Mouse (Mus musculus) midbrain, embryonic 11.5 days (tissue): ENCODE measurements at regions not wholly inside any gene's neighbourhood (a gene's known extent, or its start where the extent isn't known, plus 50 kb on each side); places are given as distances from the start of the nearest gene placed in this dataset.

Experiments
- ATAC-seq: fragments of 200-750 bp; cut with Nextera tagmentation; 2 replicates; pipeline ENCODE4 v1.8.0; 2017; ENCODE audit warnings: moderate TSS enrichment, moderate library complexity; ENCODE audit not compliant: low FRiP score
- DNase-seq: peaks from one replicate; pipeline ENCODE4 v3.0.0; 2015; ENCODE audit warnings: low spot score; ENCODE audit errors: missing footprints
- H3K27ac ChIP-seq: fragments of 300-500 bp; sonication (generic); 2 replicates; pipeline ENCODE4 v1.5.1; 2014; ENCODE audit warnings: low read depth, low read length
- H3K27me3 ChIP-seq: fragments of 300-500 bp; sonication (generic); 2 replicates; pipeline ENCODE4 v1.6.1; 2014; ENCODE audit warnings: mild to moderate bottlenecking, low read length, moderate library complexity, mixed read lengths; ENCODE audit not compliant: control insufficient read depth, insufficient read depth
- H3K36me3 ChIP-seq: fragments of 300-500 bp; sonication (generic); 2 replicates; pipeline ENCODE4 v1.6.1; 2014; ENCODE audit warnings: mild to moderate bottlenecking, low read length, moderate library complexity, mixed read lengths; ENCODE audit not compliant: control insufficient read depth, insufficient read depth
- H3K4me1 ChIP-seq: fragments of 300-500 bp; sonication (generic); 2 replicates; pipeline ENCODE4 v1.6.1; 2014; ENCODE audit warnings: low read length; ENCODE audit not compliant: control insufficient read depth, insufficient read depth
- H3K4me2 ChIP-seq: fragments of 300-500 bp; sonication (generic); 2 replicates; pipeline ENCODE4 v1.6.1; 2014; ENCODE audit warnings: mild to moderate bottlenecking, moderate library complexity
- H3K4me3 ChIP-seq: fragments of 300-500 bp; sonication (generic); 2 replicates; pipeline ENCODE4 v1.5.1; 2014; ENCODE audit warnings: low read depth, low read length
- H3K9ac ChIP-seq: fragments of 300-500 bp; sonication (generic); 2 replicates; pipeline ENCODE4 v1.6.1; 2014; ENCODE audit warnings: low read length
- H3K9me3 ChIP-seq: fragments of 300-500 bp; sonication (generic); 2 replicates; pipeline ENCODE4 v1.6.1; 2016; ENCODE audit warnings: low read length; ENCODE audit not compliant: control insufficient read depth
- WGBS: fragments of 180-500 bp; shearing (Covaris S2); extraction: QIAGEN DNeasy Blood & Tissue Kit; methylation state at CpG from one replicate; pipeline ENCODE4 v1.1.7; 2014; 5-methylcytosine and 5-hydroxymethylcytosine counted together

DNA sequence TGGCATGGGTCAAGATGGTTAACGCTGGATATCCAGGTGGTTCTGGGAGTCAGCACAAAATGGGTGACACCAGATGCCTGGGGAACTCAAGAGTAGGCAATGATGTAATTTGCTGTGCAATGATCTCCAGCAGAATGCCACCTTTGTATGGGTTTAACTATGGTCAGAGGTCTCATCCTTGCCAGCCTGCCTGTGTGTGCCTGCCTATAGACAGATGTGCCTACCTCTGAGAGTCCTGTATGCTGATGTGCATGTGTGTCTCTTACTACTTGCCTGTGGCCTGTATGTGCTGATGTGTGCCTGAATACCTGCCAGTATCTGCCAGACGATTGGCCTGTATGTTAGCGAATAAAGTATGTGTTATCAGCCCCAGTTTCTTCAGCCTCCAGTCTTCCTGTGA, 138.6 kb upstream of the Palmd start:
- Histone ChIP-seq H3K27ac (no peak overlapping the region), H3K4me1 (no peaks in the 10 kb centered on the region), H3K9ac (no peak overlapping the region), H3K4me3 (no peak overlapping the region), H3K9me3 (no peaks in the 10 kb centered on the region), H3K4me2 (no peak overlapping the region), H3K36me3 (no peaks in the 10 kb centered on the region), H3K27me3 (no peaks in the 10 kb centered on the region)
- DNase-seq (no peak), ATAC-seq (no peak)
- 89% methylated on average over 3 of the region's 3 CpGs for WGBS

DNA sequence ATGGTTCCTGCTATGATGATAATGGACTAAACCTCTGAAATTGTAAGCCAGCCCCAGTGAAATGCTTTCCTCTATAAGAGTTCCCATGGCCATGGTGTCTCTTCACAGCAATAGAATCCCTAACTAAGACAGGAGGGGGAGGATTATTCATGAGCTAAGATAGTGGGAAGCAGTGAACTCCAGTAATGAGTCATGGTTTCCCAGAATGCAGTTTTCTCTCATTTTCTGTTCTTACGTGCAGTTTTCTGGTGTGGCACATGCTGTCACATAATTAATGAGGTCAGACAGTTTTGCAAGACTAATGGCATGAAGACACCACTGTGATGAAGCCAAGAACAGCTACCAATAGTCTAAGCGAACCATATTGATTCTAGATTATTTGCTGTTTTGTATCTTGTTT, 118.9 kb upstream of the Palmd start:
- Histone ChIP-seq H3K27me3 (no peaks in the 10 kb centered on the region), H3K4me2 (no peak overlapping the region), H3K9me3 (no peaks in the 10 kb centered on the region), H3K4me1 (no peaks in the 10 kb centered on the region), H3K9ac (no peak overlapping the region), H3K4me3 (no peak overlapping the region), H3K36me3 (no peaks in the 10 kb centered on the region), H3K27ac (no peak overlapping the region)
- no peak for ATAC-seq
- DNase-seq: no peak
- WGBS: 85% methylated on average over 2 of the region's 2 CpGs

DNA sequence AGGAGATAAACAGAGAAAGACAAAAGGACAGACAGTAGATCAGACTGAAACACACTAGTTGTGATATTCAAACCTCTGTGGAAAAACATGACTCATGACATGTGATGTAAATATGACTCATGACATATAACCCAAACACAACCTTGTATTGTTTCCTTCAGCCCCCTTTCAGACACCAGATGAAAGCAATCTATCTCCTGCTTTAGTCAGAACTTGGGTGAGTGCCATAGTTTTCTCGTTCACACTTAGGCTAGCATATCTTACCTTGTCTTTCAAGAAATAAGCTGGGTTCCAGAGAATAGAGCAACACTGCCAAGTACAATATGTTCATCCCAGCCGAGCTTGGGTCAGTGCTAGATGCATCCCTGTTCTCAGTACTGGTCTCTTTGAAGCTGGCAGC, 107.9 kb upstream of the Palmd start:
- Histone ChIP-seq H3K36me3 (no peaks in the 10 kb centered on the region), H3K4me1 (no peaks in the 10 kb centered on the region), H3K9ac (no peak overlapping the region), H3K9me3 (no peaks in the 10 kb centered on the region), H3K4me2 (no peak overlapping the region), H3K4me3 (no peak overlapping the region), H3K27ac (no peak overlapping the region), H3K27me3 (no peaks in the 10 kb centered on the region)
- WGBS: 81% methylated on average over 2 of the region's 2 CpGs
- DNase-seq (no peak), ATAC-seq (no peak)

DNA sequence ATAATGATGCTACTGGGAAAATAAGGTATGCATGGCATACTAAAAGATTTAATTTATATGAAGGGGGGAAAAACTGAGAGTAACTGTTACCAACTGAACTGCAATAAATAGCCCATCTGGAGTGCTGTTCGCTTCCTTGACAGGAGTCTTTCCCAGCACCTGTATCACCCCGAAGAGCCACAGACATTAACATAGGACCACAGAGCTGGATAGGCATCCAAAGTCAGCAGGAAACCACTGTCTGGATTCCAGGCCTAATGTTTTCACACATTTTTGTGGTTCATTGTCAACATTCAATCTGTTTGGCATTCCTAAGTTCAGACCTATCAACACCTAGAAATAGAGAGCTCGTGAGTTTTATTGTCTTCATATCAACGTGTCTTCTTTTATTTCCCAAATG, 104.6 kb upstream of the Palmd start:
- no peak for ATAC-seq
- Histone ChIP-seq H3K27me3 (no peaks in the 10 kb centered on the region), H3K4me3 (no peak overlapping the region), H3K4me2 (no peak overlapping the region), H3K36me3 (no peaks in the 10 kb centered on the region), H3K4me1 (no peaks in the 10 kb centered on the region), H3K9me3 (no peaks in the 10 kb centered on the region), H3K27ac (no peak overlapping the region), H3K9ac (no peak overlapping the region)
- WGBS: 83% methylated on average over 4 of the region's 4 CpGs
- DNase-seq: no peak

DNA sequence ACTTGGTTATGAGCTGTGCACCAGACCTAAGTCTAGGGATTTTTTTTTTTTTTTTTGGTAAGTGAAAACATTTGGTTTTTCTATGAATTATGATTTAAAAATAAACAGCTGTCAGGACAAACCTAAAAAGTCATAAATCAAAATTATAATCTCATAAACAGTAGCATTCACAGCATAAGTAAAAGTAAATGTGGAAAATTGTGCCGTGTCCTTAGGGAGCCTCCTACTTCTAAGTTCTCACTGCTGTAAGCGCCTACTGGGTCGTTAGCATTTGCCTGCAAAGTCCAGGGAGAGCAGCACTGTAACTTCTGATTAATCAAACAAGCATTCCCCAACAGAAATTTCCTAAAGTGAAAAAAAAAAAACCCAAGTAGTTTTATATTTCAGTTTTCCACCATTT, 104.2 kb upstream of the Palmd start:
- Histone ChIP-seq H3K27me3 (no peaks in the 10 kb centered on the region), H3K27ac (no peak overlapping the region), H3K4me3 (no peak overlapping the region), H3K9me3 (no peaks in the 10 kb centered on the region), H3K4me2 (no peak overlapping the region), H3K4me1 (no peaks in the 10 kb centered on the region), H3K36me3 (no peaks in the 10 kb centered on the region), H3K9ac (no peak overlapping the region)
- 85% methylated on average over 3 of the region's 3 CpGs for WGBS
- ATAC-seq: no peak
- no peak for DNase-seq

DNA sequence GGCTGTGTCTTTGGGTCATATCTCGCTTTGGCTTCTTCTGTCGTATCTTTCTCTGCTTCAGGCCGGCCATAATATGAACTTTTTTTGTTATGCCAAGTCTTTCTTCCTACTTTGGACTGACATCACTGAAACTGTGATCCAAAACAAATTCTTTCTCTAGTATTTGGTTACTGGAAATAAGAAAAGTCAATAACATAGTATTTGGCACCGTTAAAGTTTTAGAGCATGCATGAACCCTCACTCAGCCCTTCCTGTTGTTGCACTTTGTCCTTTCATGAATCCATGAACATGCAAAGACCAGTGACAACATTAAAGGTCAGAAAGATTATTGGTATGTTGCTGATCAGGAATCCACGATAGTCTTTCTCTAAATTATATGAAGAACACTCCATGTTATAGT, 103.1 kb upstream of the Palmd start:
- WGBS: 91% methylated on average over 5 of the region's 5 CpGs
- ATAC-seq: no peak
- H3K9ac ChIP-seq: no peak overlapping the region
- no peak overlapping the region for H3K4me3 ChIP-seq
- no peaks in the 10 kb centered on the region for H3K4me1 ChIP-seq
- no peak overlapping the region for H3K27ac ChIP-seq
- H3K9me3 ChIP-seq: no peaks in the 10 kb centered on the region
- H3K27me3 ChIP-seq: no peaks in the 10 kb centered on the region
- H3K36me3 ChIP-seq: no peaks in the 10 kb centered on the region
- no peak overlapping the region for H3K4me2 ChIP-seq
- DNase-seq: no peak

DNA sequence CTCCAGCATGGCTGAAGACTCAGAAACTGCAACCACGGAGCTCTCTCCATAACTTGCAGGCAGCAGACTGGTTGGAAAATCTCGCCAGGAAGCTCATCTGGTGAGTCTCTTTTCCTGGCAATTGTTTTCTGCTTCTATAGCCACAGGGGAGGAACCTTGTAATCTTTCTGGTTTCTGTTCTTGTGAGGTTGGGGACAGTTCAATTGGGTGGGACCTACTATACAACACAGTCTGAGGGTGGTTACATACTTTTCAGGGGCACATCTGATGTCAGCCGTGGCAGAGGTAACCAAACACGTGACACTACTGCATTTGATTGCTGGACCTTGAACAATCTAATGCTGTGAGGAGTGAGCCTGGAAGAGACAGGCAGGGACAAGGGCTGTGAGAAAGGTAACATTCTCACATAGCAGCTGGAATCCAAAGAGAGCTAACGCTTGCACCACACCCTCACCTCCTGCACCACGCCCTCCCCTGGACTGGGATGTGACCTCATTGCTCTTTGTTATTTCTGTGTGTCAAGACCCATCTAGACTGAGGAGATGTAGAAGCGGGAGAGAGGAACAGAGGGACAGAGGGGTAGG, 98.8 kb upstream of the Palmd start:
- H3K27me3 ChIP-seq: no peaks in the 10 kb centered on the region
- ATAC-seq (no peak), DNase-seq (no peak)
- H3K4me1 ChIP-seq: no peaks in the 10 kb centered on the region
- H3K9ac ChIP-seq: no peak overlapping the region
- no peak overlapping the region for H3K4me2 ChIP-seq
- H3K36me3 ChIP-seq: no peaks in the 10 kb centered on the region
- WGBS: 84% methylated on average over 7 of the region's 7 CpGs
- no peak overlapping the region for H3K27ac ChIP-seq
- no peaks in the 10 kb centered on the region for H3K9me3 ChIP-seq
- no peak overlapping the region for H3K4me3 ChIP-seq

DNA sequence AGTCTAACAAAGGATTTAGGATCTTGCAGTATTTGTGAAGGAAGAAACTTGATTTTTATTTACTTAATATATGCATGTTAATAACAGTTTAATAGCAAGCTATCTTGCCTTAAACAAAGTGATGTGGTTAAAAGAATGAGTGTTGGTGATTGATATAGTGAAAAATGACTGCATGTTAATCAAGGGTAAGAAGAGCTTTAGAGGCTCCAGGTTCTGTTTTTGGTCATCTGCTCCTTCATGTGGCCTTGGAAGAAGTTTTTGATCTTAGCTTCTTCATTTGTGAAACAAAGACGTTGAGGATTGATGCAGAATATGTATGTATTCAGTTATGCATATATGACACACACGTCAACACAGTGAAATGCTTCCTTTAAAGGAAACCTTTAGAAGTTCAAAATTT, 97.1 kb upstream of the Palmd start:
- no peaks in the 10 kb centered on the region for H3K36me3 ChIP-seq
- ATAC-seq (no peak), DNase-seq (no peak)
- H3K9me3 ChIP-seq: no peaks in the 10 kb centered on the region
- H3K4me3 ChIP-seq: no peak overlapping the region
- H3K27me3 ChIP-seq: no peaks in the 10 kb centered on the region
- H3K9ac ChIP-seq: no peak overlapping the region
- no peak overlapping the region for H3K4me2 ChIP-seq
- H3K27ac ChIP-seq: no peak overlapping the region
- 87% methylated on average over 2 of the region's 2 CpGs for WGBS
- no peaks in the 10 kb centered on the region for H3K4me1 ChIP-seq

DNA sequence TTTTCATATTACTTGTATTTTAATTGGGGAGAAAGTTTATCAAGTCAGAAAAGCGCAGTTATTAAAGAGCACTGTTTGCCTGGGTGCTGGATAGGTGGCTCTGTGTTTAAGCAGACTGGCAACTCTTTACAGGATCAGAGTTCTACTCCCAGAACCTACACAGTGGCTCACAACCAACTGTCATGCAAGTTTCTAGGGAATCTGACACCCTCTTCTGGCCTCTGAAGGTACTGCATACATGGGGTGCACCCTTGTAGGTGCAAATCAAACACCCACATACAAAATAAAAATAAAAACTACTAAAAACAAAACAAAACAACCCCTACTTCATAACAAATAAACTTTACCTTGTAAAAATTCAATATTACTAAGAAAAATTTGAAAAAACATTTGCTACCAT, 93.0 kb upstream of the Palmd start:
- no peak overlapping the region for H3K9ac ChIP-seq
- no peak overlapping the region for H3K4me2 ChIP-seq
- no peaks in the 10 kb centered on the region for H3K36me3 ChIP-seq
- H3K27me3 ChIP-seq: no peaks in the 10 kb centered on the region
- H3K4me3 ChIP-seq: no peak overlapping the region
- DNase-seq: no peak
- H3K9me3 ChIP-seq: no peaks in the 10 kb centered on the region
- ATAC-seq: peak; percentile 35; the same call in 1 of the 2 replicates
- H3K4me1 ChIP-seq: no peaks in the 10 kb centered on the region
- WGBS: 75% methylated on average over 1 of the region's 1 CpGs
- no peak overlapping the region for H3K27ac ChIP-seq

DNA sequence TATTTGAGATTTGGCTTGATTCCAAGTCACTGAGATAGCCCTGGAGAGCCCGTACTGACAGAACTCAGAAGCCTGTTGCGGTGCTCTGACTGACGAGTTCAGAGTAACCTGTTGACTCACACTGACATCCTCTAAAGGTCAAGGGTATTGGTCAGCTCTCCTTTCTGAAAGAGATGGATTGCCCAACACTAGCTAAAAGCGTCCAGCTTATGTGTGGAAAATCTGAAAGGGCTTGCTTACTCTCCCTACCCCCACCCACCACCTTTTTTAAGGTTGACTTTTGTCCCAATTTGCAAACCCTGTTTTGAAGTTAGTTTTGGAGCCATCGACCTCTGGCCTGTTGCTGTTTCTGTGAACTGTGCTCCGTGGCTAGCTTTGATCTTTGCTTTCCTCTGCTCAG, 92.4 kb upstream of the Palmd start:
- 58% methylated on average over 6 of the region's 6 CpGs for WGBS
- Histone ChIP-seq H3K27ac (no peak overlapping the region), H3K4me2 (no peak overlapping the region), H3K36me3 (no peaks in the 10 kb centered on the region), H3K9ac (no peak overlapping the region), H3K27me3 (no peaks in the 10 kb centered on the region), H3K4me3 (no peak overlapping the region), H3K9me3 (no peaks in the 10 kb centered on the region), H3K4me1 (no peaks in the 10 kb centered on the region)
- DNase-seq (no peak), ATAC-seq (no peak)
